Mouse (Mus musculus) spleen, postnatal 14 days (tissue): ENCODE results near the gene Eml4.

ENCODE experiments used
- DNase-seq, 2 experiments: peaks; one replicate each; pipeline ENCODE4 v3.0.0; 2021 to 2022; ENCODE audit warnings: low spot score in 2 of 2

The Eml4 gene

GRCm38 (mm10) chr17:83344226-83344625, 6.5 kb upstream of the Eml4 start:
- no peak for DNase-seq

DNA sequence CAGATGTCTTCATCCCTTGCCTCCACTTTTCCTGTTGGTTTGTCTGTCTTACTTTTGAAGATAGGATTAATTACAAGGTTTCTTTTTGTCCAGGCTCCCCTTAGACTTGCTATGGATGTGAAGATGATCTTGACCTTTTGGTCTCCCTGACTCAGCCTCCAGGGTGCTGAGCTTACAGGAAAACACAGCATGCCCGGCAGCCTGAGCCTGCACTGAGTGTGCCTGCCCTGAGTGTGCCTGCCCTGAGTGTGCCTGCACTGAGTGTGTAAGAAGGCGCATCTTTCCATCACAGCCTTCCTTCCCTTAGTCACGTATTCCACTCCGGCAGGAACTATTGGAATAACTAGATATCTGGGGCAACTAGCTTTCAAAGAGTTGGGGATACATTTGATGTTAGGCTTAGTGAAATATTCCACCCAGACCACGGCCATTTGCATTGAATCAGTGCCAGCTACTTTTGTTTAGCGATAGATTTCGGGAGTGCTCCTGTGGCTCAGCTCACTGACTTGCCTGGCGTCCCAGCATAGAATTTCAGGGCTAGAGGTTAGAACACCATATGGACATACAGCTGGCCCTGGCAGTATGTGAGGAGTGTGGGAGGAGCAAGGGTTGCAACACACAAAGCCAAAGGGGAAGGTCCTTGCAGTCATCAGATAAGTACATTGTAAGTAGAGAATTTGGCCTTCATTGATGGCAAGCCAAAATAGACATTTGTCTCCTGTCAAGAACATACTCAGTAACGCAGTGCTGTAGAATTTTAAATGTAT, 2.5 kb upstream of the Eml4 start:
- no peak for DNase-seq

DNA sequence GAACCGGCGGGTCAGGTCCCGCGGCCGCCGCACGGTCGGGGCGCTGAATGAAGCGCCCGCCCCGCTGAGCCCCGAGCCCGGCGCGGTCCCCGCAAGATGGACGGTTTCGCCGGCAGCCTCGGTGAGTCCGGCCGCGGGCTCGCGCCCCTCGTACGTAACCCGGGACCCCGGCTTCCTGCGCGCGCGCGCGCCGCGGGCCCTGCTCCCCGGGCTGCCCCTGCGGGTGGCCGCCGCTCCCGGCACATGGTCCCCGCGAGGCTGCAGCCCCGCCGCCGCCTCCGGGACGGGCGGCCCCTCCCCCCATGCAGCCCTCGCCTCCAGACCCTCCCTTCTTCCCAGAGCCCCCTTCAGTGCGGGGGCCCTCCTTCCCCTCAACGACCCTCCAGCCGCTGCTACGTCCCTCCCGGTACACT, 394 bp downstream of the Eml4 start:
- no peak for DNase-seq

DNA sequence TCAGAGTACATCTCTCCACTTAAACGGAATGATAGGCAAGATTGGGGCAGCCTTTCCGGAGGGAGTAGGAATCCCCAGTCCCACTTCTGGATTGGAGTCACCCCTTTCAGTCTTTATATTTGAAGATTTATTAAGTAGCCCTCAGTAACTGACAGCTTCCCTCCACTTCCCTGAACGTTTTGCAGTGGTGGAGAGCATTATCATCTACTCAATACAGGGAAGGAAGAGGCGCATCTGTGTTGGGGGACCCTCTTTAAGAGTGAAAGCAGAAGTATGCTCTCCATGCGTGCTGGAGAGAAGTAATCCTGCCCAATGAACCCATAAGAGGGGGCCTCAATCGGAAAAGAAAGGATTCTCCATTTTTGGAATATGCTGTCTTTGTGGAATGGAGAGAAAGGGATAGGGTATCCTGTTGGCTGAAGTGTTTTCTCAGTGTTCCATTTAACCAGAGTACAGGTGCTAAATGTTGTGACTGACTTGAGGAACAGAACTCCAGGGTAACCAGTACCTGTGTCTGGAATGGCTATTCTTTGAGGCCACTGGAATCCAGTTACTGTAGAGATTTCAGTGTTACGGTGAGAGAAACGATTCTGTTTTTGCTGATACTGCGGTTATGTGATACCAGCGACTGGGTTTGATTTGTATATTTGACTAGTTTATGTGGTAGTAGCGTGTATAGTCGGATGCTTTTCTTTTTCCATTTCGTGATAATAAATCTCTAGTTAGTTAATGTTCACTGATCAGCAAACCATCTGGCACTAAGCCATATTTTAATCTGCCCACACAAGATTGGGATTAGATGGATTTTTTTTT, 1.1 kb downstream of the Eml4 start:
- peak in 1 of 2 experiments; percentile 10 for DNase-seq

DNA sequence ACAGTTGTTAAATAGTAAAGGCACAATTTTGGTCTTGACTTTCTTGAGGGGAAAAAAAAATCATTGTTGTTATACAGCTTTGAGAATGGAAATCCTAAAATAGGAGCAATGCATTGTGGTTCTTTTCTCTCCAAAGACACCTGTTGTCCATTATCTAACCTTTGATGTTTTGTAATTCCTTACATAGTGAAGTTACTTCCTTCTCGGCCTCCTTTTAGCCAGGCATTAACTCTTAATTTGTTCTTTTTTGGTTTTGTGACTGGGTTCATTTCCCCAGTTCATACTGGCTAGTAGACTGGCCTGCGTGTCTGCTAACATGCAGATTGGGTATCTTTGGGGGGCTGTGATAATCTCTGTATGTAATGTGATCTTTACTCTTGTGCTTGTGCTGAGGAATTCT, 1.7 kb downstream of the Eml4 start:
- no peak for DNase-seq

DNA sequence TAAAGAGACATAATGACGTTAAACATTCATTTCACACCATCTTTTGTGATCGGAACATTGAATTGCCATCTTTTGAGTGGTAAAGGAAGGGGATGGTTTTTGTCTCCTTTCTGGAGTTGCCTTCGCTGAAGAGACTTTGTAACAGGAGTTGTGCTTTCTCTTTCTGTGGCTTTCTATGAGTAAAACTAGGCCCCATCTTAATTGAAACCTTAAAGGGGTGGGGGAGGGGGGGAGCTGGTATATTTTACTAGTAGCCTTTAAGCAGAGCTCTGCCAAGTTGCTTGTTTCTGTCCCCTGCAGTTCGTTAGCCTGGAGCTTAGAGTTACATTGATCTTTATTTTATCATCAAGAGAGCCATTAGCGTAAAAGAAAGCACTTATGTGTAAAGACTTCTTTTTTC, 2.3 kb downstream of the Eml4 start:
- no peak for DNase-seq

DNA sequence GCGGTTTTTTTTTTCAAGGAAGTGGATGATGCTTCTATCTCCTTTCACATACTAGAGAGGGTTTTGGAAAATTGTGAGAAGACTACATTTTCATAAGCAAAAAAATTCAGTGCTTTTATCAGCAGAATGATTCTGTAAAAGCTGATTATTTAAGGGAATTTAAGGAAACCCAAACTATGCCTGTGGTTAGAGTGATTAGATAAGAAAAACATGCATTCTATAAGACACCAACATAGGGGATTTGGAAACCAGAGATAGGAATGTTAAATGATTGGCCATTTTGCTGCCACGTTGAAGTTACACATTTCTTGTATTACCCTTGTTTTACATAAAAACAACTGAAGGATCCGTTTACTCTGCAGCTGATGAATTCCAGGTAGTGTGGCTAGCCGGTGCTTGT, 2.7 kb downstream of the Eml4 start:
- no peak for DNase-seq

DNA sequence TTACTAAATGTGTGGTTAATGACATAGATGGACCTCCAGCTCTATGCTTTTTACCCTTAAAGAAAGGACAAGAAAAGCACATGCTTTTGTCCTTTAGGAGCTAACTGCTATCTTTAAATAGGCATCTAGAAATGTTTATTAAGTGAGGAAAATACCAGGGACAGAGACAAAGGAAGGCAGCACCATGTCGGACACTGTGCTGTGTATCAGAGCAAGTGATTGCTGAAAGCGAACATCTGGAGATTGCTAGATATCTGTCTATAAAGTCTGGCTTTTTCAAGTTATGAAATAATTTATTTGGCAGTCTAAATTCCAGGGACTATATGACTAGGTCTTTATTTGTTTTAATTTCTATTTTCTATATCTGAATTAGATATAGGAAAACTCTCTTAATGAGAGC, 4.8 kb downstream of the Eml4 start:
- DNase-seq = no peak

GRCm38 (mm10) chr17:83359934-83360333, 9.2 kb downstream of the Eml4 start:
- DNase-seq = no peak

- DNase-seq = no peak
Observed at GRCm38 (mm10) chr17:83360796-83361566, 10.2 kb downstream of the Eml4 start.

DNA sequence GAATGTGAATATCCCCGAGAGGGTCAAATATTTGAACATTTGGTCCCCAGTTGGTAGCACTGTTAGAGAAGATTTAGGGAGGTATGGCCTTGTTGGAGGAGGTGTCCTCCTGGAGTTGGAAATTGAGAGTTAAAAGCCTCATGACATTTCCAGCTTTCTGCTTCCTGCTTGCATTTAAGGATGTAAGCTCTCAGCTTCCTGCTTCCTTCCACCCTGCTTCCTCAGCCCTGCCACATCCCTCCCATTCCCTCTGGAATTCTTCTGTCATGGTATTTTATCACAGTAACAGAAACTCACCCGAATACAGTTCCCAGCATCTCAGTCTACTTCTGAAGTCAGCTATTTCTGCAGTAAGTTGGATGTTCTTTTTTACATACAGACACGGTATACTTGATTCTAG, 12.3 kb downstream of the Eml4 start:
- DNase-seq = no peak

- no peak for DNase-seq
Observed at GRCm38 (mm10) chr17:83364296-83364695, 13.6 kb downstream of the Eml4 start.

- DNase-seq = no peak
Observed at GRCm38 (mm10) chr17:83365130-83365529, 14.4 kb downstream of the Eml4 start.

- no peak for DNase-seq
Observed at GRCm38 (mm10) chr17:83365614-83366355, 15.1 kb downstream of the Eml4 start.

GRCm38 (mm10) chr17:83367387-83367786, 16.7 kb downstream of the Eml4 start:
- DNase-seq = no peak

DNA sequence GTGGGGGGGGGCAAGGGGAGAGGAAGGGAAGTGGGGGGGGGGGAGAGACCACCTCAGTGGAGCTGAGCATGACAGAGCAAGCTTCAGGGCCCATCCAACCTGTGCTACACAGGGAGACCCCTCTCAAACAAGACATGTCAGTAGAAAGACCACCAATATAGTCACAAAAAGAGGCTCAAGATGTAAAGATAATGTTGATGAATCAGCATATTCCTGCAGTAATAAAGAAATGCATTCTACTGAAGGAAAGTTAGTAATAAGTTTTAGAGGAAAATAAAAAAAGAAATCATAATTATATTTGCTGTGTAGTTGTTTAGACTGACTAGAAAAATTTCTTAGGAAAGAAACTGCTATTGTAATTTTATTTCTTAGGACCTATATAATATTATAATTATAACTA, 23.4 kb downstream of the Eml4 start:
- DNase-seq = no peak

- DNase-seq = no peak
Observed at GRCm38 (mm10) chr17:83375848-83376247, 25.1 kb downstream of the Eml4 start.

DNA sequence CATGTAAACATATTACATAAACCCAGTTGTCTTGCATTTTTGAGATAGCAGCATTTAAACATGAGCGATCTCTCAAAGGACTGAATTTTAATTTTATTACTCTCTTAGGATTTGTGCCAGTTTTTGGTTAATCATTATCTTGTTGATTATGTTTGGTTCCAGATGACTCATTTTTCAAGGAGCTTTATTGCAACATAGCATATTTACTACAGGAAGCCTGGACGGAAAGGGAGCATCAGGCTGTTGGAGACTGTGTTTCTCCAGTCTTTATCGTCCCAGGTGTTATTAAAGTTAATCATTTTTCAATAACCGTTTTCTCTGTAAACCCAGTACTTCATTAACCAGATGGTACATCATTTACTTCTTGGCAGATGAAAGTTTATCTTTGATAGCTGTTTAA, 26.1 kb downstream of the Eml4 start:
- DNase-seq = no peak

- DNase-seq = no peak
Observed at GRCm38 (mm10) chr17:83377755-83378443, 27.2 kb downstream of the Eml4 start.

DNA sequence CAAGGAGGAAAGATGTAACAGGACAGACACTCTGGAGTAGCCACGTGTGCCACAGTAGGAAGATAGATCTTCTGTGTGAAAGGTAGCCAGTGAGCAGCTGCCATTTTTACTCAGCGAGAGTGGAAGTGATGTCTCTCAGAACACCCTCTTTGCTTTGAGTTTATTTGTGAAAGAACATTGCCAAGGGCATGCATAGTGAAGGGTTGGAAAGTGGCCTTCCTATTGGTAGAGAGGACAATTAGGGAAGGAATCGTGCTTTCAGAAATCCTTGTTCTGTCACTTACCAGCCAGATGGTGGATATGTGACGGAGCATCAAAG, 27.7 kb downstream of the Eml4 start:
- DNase-seq = no peak

DNA sequence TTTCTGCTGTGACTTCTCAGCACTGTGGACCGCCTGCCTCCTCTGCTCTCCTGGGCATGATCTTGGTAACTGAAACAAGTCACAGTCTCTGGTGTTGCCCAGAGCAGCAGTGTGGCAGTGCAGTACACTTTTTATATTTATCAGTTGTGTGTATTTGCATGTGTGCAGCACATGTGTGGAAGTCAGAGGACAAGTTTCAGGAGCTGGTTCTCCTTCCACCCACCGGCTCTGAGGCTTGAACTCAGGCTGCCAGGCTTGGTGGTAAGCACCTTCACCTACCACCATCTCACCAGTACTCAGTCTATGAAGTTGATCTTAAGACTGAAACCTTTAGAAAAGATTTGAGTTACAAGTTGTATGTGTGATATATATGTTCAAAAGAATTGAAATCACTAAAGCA, 28.6 kb downstream of the Eml4 start:
- DNase-seq = no peak
